Mouse (Mus musculus) neural tube, embryonic 14.5 days (tissue): Measurements from ENCODE around the gene Psap. TPM values are rescaled to one million over a fixed set of nuclear protein-coding genes. Genes with fewer than 3 reads are reported as not detected.

ENCODE experiments used
- ATAC-seq: fragments of 200-750 bp; cut with Nextera tagmentation; 2 replicates; pipeline ENCODE4 v1.8.0; 2017; ENCODE audit warnings: low read depth, mild to moderate bottlenecking, moderate TSS enrichment, moderate library complexity
- H3K27ac ChIP-seq: fragments of 300-500 bp; sonication (generic); 2 replicates; pipeline ENCODE4 v1.5.1; 2014; ENCODE audit warnings: low read depth, mild to moderate bottlenecking, control low read depth, low read length, moderate library complexity, mixed read lengths
- H3K27me3 ChIP-seq: fragments of 300-500 bp; sonication (generic); 2 replicates; pipeline ENCODE4 v1.6.1; 2014; ENCODE audit warnings: low read length; ENCODE audit not compliant: control insufficient read depth, insufficient read depth
- H3K36me3 ChIP-seq: fragments of 300-500 bp; sonication (generic); 2 replicates; pipeline ENCODE4 v1.6.1; 2014; ENCODE audit warnings: low read length, mixed read lengths; ENCODE audit not compliant: control insufficient read depth, insufficient read depth
- H3K4me1 ChIP-seq: fragments of 300-500 bp; sonication (generic); 2 replicates; pipeline ENCODE4 v1.6.1; 2014; ENCODE audit warnings: low read length; ENCODE audit not compliant: control insufficient read depth, insufficient read depth
- H3K4me2 ChIP-seq: fragments of 300-500 bp; sonication (generic); 2 replicates; pipeline ENCODE4 v1.6.1; 2014; ENCODE audit warnings: mild to moderate bottlenecking, low read depth, low read length, control low read depth
- H3K4me3 ChIP-seq: fragments of 300-500 bp; sonication (generic); 2 replicates; pipeline ENCODE4 v1.5.1; 2014; ENCODE audit warnings: low read depth, low read length, control low read depth, mixed read lengths
- H3K9ac ChIP-seq: fragments of 300-500 bp; sonication (generic); replicated peaks from 2 replicates; pipeline ENCODE4 v1.6.1; 2014; ENCODE audit warnings: low read depth, mild to moderate bottlenecking, control low read depth, low read length, mixed read lengths
- H3K9me3 ChIP-seq: fragments of 300-500 bp; sonication (generic); 2 replicates; pipeline ENCODE4 v1.6.1; 2016; ENCODE audit warnings: low read length; ENCODE audit not compliant: control insufficient read depth
- WGBS: fragments of 180-500 bp; shearing (Covaris S2); extraction: QIAGEN DNeasy Blood & Tissue Kit; methylation state at CpG from one replicate; pipeline ENCODE4 v1.1.7; 2014; 5-methylcytosine and 5-hydroxymethylcytosine counted together
- polyA plus RNA-seq: library from polyadenylated mRNA; unstranded; fragments of >200 nt; fragmentation: Nextera tagmentation; extraction: Ambion mirVana; gene quantifications from 2 replicates; pipeline ENCODE4 v1.2.1, GENCODE M21; 2014

The Psap gene
- polyA plus RNA-seq, 1 experiment from 2014 or later, result 154 TPM

- H3K36me3 ChIP-seq, result no peaks in the 10 kb centered on the region
- no peak overlapping the region for H3K9ac ChIP-seq
- H3K27me3 ChIP-seq, result no peaks in the 10 kb centered on the region
- H3K4me2 ChIP-seq, result no peak overlapping the region
- no peak overlapping the region for H3K4me3 ChIP-seq
- H3K9me3 ChIP-seq, result no peaks in the 10 kb centered on the region
- no peak for ATAC-seq
- no peak overlapping the region for H3K27ac ChIP-seq
- 89% methylated on average over 5 of the region's 5 CpGs for WGBS
- H3K4me1 ChIP-seq, result 0 out of 2 replicates have a peak, but pooled peaks cover 2% of the 10 kb centered on the region
Observed at GRCm38 (mm10) chr10:60260557-60261294, 16.7 kb upstream of the Psap start.

- Histone ChIP-seq H3K4me1 (0 out of 2 replicates have a peak, but pooled peaks cover 2% of the 10 kb centered on the region), H3K4me3 (no peak overlapping the region), H3K9ac (no peak overlapping the region), H3K27ac (no peak overlapping the region), H3K9me3 (no peaks in the 10 kb centered on the region), H3K4me2 (no peak overlapping the region), H3K27me3 (no peaks in the 10 kb centered on the region), H3K36me3 (no peaks in the 10 kb centered on the region)
- 38% methylated on average over 5 of the region's 5 CpGs for WGBS
- ATAC-seq, result no peak
Observed at GRCm38 (mm10) chr10:60261530-60261929, 15.9 kb upstream of the Psap start.

- no peaks in the 10 kb centered on the region for H3K36me3 ChIP-seq
Observed at GRCm38 (mm10) chr10:60262386-60262785, 15.0 kb upstream of the Psap start.

GRCm38 (mm10) chr10:60263351-60263750 is 14.1 kb upstream of the Psap start:
- no peaks in the 10 kb centered on the region for H3K36me3 ChIP-seq
- H3K27me3 ChIP-seq, result no peaks in the 10 kb centered on the region
- no peaks in the 10 kb centered on the region for H3K9me3 ChIP-seq
- WGBS, result 90% methylated on average over 7 of the region's 7 CpGs
- H3K4me2 ChIP-seq, result no peak overlapping the region
- H3K4me3 ChIP-seq, result no peak overlapping the region
- H3K4me1 ChIP-seq, result 0 out of 2 replicates have a peak, but pooled peaks cover 2% of the 10 kb centered on the region
- H3K9ac ChIP-seq, result no peak overlapping the region
- no peak for ATAC-seq
- H3K27ac ChIP-seq, result no peak overlapping the region

More at GRCm38 (mm10) chr10:60262386-60262785, 15.0 kb upstream of the Psap start:
- H3K9me3 ChIP-seq, result no peaks in the 10 kb centered on the region
- WGBS, result 24% methylated on average over 3 of the region's 3 CpGs
- no peak overlapping the region for H3K4me2 ChIP-seq
- 0 out of 2 replicates have a peak, but pooled peaks cover 2% of the 10 kb centered on the region for H3K4me1 ChIP-seq
- peak overlapping the region; percentile 70 for H3K27ac ChIP-seq
- ATAC-seq, result peak; percentile 94
- H3K27me3 ChIP-seq, result no peaks in the 10 kb centered on the region
- no peak overlapping the region for H3K9ac ChIP-seq
- H3K4me3 ChIP-seq, result no peak overlapping the region

GRCm38 (mm10) chr10:60265252-60265651 is 12.2 kb upstream of the Psap start:
- H3K27ac ChIP-seq, result no peak overlapping the region
- no peaks in the 10 kb centered on the region for H3K27me3 ChIP-seq
- no peaks in the 10 kb centered on the region for H3K9me3 ChIP-seq
- no peaks in the 10 kb centered on the region for H3K36me3 ChIP-seq
- no peak overlapping the region for H3K9ac ChIP-seq
- H3K4me2 ChIP-seq, result no peak overlapping the region
- WGBS, result 82% methylated on average over 10 of the region's 10 CpGs
- ATAC-seq, result no peak
- H3K4me3 ChIP-seq, result no peak overlapping the region
- H3K4me1 ChIP-seq, result 0 out of 2 replicates have a peak, but pooled peaks cover 2% of the 10 kb centered on the region

- ATAC-seq, result no peak
Observed at GRCm38 (mm10) chr10:60266842-60267401, 10.5 kb upstream of the Psap start.

GRCm38 (mm10) chr10:60268738-60269137 is 8.7 kb upstream of the Psap start:
- H3K27me3 ChIP-seq, result no peaks in the 10 kb centered on the region
- H3K27ac ChIP-seq, result no peak overlapping the region
- no peaks in the 10 kb centered on the region for H3K9me3 ChIP-seq
- H3K4me1 ChIP-seq, result no peaks in the 10 kb centered on the region
- 85% methylated on average over 9 of the region's 11 CpGs for WGBS
- H3K4me2 ChIP-seq, result no peak overlapping the region
- H3K9ac ChIP-seq, result no peak overlapping the region
- no peak for ATAC-seq
- no peak overlapping the region for H3K4me3 ChIP-seq
- no peaks in the 10 kb centered on the region for H3K36me3 ChIP-seq

More at GRCm38 (mm10) chr10:60266842-60267401, 10.5 kb upstream of the Psap start:
- H3K9ac ChIP-seq, result no peak overlapping the region
- H3K4me3 ChIP-seq, result no peak overlapping the region
- no peak overlapping the region for H3K27ac ChIP-seq
- H3K4me2 ChIP-seq, result no peak overlapping the region
- no peaks in the 10 kb centered on the region for H3K27me3 ChIP-seq
- WGBS, result 96% methylated on average over 8 of the region's 8 CpGs
- H3K4me1 ChIP-seq, result 0 out of 2 replicates have a peak, but pooled peaks cover 2% of the 10 kb centered on the region
- H3K9me3 ChIP-seq, result no peaks in the 10 kb centered on the region
- no peaks in the 10 kb centered on the region for H3K36me3 ChIP-seq

- Histone ChIP-seq H3K4me2 (no peak overlapping the region), H3K36me3 (no peaks in the 10 kb centered on the region), H3K9me3 (no peaks in the 10 kb centered on the region), H3K27ac (no peak overlapping the region), H3K27me3 (no peaks in the 10 kb centered on the region), H3K4me1 (no peaks in the 10 kb centered on the region), H3K4me3 (no peak overlapping the region), H3K9ac (no peak overlapping the region)
- 79% methylated on average over 13 of the region's 13 CpGs for WGBS
- no peak for ATAC-seq
Observed at GRCm38 (mm10) chr10:60269141-60270064, 8.0 kb upstream of the Psap start.
